Mouse (Mus musculus) bone marrow, adult 2 months (tissue): Measurements from ENCODE around the gene Fntb.

Experiments
- CTCF ChIP-seq: fragments of 200-500 bp; IDR thresholded peaks from 2 replicates; pipeline ENCODE4 v1.5.1; 2011; ENCODE audit warnings: low read length, control low read depth; ENCODE audit not compliant: control insufficient read depth, insufficient read depth
- POLR2A ChIP-seq: fragments of 200-500 bp; IDR thresholded peaks from 2 replicates; pipeline ENCODE4 v1.6.1; 2011; ENCODE audit warnings: low read depth, mild to moderate bottlenecking, control low read depth, low read length, borderline replicate concordance; ENCODE audit not compliant: control insufficient read depth

DNA sequence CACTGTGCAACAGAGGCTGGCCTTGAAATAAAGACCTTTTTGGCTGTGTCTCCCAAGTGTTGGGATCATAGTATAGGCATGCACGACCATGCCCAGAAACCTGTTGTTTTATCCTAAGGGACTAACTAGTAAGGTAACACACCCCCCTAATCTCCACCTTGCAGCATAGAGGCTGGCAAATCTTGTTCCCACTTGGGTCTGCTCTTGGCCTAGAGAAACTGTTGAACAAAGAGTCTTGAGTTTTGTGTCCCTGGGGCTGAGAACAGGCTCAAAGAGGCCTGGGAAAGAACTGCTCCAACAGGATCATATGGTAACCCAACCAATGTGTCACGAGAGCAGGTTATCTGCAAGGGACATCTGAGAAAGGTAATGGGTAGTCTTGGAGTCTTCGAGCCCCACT, 169.0 kb downstream of the Fntb start:
- TF ChIP-seq POLR2A: no peak
- no peak for TF ChIP-seq CTCF
